ENCODE assay signal across 8 mouse cellular contexts in the genomic region with DNA sequence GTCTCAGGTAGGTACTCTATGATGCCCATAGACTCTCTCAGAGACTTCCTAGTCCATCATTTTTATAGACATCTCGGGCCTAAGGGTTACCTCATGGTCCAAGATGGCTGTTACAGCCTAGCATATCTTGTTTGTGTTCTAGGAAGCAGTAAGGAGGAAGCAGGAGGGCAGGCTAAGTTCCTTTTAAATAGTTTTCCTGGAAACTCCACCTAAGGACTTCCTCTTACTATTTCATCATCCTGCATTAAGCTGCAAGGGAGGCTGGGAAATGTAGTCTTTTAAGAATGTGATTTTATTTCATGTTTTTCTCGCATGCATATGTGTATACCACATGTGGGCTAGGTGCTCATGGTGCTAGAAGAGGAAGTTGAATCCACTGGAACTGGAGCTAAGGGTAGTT. TPM values are rescaled to one million over a fixed set of nuclear protein-coding genes. Genes with fewer than 3 reads are reported as not detected.
DNase-seq lines count a peak whose midpoint lies in the region; ATAC-seq and TF ChIP-seq lines count a peak whose summit lies in the region.

No protein-coding gene starts in this region.

- peaks cover 33% of the 10 kb centered on the region for H3K4me1 ChIP-seq in bone marrow macrophage, adult 2 months (ENCODE audit: control insufficient read depth, insufficient read depth, low read length)
- peaks cover 14 to 19% of the 10 kb centered on the region in 2 experiments for H3K4me1 ChIP-seq in liver, embryonic 14.5 days (replicated peaks; ENCODE audit: control insufficient read depth in 2 of 2, insufficient read depth in 2 of 2, low read length in 1 of 2)

- H3K36me3 ChIP-seq in liver, embryonic 14.5 days (replicated peaks; ENCODE audit: control insufficient read depth, insufficient read depth, low read depth): no peaks in the 10 kb centered on the region

- no peak for TF ChIP-seq CTCF in bone marrow macrophage, adult 2 months (IDR thresholded peaks at IDR 0.05; ENCODE audit: low read depth, low read length)
- TF ChIP-seq CTCF in liver, embryonic 14.5 days (IDR thresholded peaks at IDR 0.05; ENCODE audit: low read depth): no peak

- H3K27ac ChIP-seq in bone marrow macrophage, adult 2 months (ENCODE audit: insufficient read depth, low read depth, low read length): peak overlapping the region; percentile 89
- H3K27ac ChIP-seq in liver, embryonic 14.5 days: peak overlapping the region; percentile 55

- TF ChIP-seq EP300 in liver, embryonic 14.5 days (IDR thresholded peaks at IDR 0.05; ENCODE audit: low read depth): no peak

- DNase-seq in gastrocnemius, adult 18-20 months (ENCODE audit: low spot score): peak; percentile 15
- DNase-seq in gastrocnemius, postnatal 4 days (ENCODE audit: low spot score in 2 of 2): no peak
- DNase-seq in 416B (ENCODE audit: low read depth): peak; percentile 74
- DNase-seq in liver, embryonic 14.5 days (ENCODE audit: low read depth in 3 of 3, low spot score in 3 of 3): peak in 2 of 3 experiments; percentile 47 to 83
- DNase-seq in right cerebral cortex, adult 18-20 months: no peak
- no peak for DNase-seq in frontal cortex, postnatal 25 days (ENCODE audit: low spot score in 2 of 2)
- DNase-seq in neural tube, embryonic 10.5 days (ENCODE audit: extremely low spot score, low spot score): no peak

- no peak overlapping the region for H3K4me3 ChIP-seq in bone marrow macrophage, adult 2 months (ENCODE audit: insufficient read depth, low read length)
- H3K4me3 ChIP-seq in liver, embryonic 14.5 days (ENCODE audit: insufficient read depth in 1 of 2, low read depth in 2 of 2, low read length in 2 of 2): no peak overlapping the region

- peak overlapping the region; percentile 7; the same call in 1 of the 2 replicates for H3K9ac ChIP-seq in liver, embryonic 14.5 days (replicated peaks)

- 26% methylated on average over 2 of the region's 2 CpGs for WGBS in liver, embryonic 14.5 days (ENCODE audit: insufficient replicate concordance)

- ATAC-seq in liver, embryonic 14.5 days (ENCODE audit: insufficient read depth): peak; percentile 75

- no peak for TF ChIP-seq POLR2A in bone marrow macrophage, adult 2 months (IDR thresholded peaks at IDR 0.05; ENCODE audit: borderline replicate concordance, low read depth, low read length)

- H3K27me3 ChIP-seq in liver, embryonic 14.5 days (ENCODE audit: control insufficient read depth, insufficient read depth, low read length): no peaks in the 10 kb centered on the region

- H3K9me3 ChIP-seq in liver, embryonic 14.5 days (ENCODE audit: control insufficient read depth, low read length): no peaks in the 10 kb centered on the region

- H3K4me2 ChIP-seq in liver, embryonic 14.5 days (ENCODE audit: low read depth): peak overlapping the region; percentile 41

RNA-seq across cellular contexts. Expression of a gene that starts 6.2 kb away (rescaled TPM):
- total RNA-seq in gastrocnemius, adult 18-20 months (2021): 10 to 100 TPM; 78.1 to 92.4 TPM
- total RNA-seq in gastrocnemius, postnatal 4 days (2021): 10 to 100 TPM; 65.8 to 72.2 TPM
- polyA plus RNA-seq in bone marrow macrophage, adult 2 months (2012; ENCODE audit: insufficient read depth, insufficient read length, missing spikeins): 49.7 and 54.4 TPM in 2 replicates
- 10.3 and 15.1 TPM in 2 replicates for polyA plus RNA-seq in liver, embryonic 14.5 days (2012; rRNA removed)
- 8.4 and 9.8 TPM in 2 replicates for polyA plus RNA-seq in liver, embryonic 14.5 days (2014; fragmentation: Nextera tagmentation; extraction: Ambion mirVana)

RNA-seq across cellular contexts. Expression of a gene that starts 31.6 kb away (rescaled TPM):
- total RNA-seq in gastrocnemius, adult 18-20 months (2021): 10 to 100 TPM; 56.1 to 62.5 TPM
- total RNA-seq in gastrocnemius, postnatal 4 days (2021): 10 to 100 TPM; 76.9 to 89.0 TPM
- 61.2 and 65.5 TPM in 2 replicates for polyA plus RNA-seq in bone marrow macrophage, adult 2 months (2012; ENCODE audit: insufficient read depth, insufficient read length, missing spikeins)
- 37.6 and 57.5 TPM in 2 replicates for polyA plus RNA-seq in liver, embryonic 14.5 days (2012; rRNA removed)
- polyA plus RNA-seq in liver, embryonic 14.5 days (2014; fragmentation: Nextera tagmentation; extraction: Ambion mirVana): 35.5 and 41.9 TPM in 2 replicates

Comparison
In these comparisons a context has a peak if more than half of its experiments do, and no peak if none do; other contexts are left out.
1. DNase-seq: peak in gastrocnemius, adult 18-20 months (single experiment), 416B (single experiment) and liver, embryonic 14.5 days (2 of 3); none in gastrocnemius, postnatal 4 days (0 of 2), right cerebral cortex, adult 18-20 months (single experiment), frontal cortex, postnatal 25 days (0 of 2) and neural tube, embryonic 10.5 days (single experiment).